Mouse (Mus musculus): ENCODE data around the gene 4930486L24Rik. TPM values are rescaled to one million over a fixed set of nuclear protein-coding genes. Genes with fewer than 3 reads are reported as not detected.

Gene 4930486L24Rik
- total and polyA plus RNA-seq, 3 experiments, result not detected

GRCm38 (mm10) chr13:60819469-60819868, 44.8 kb downstream of the 4930486L24Rik start:
- Histone ChIP-seq H3K27me3 (ENCODE audit: insufficient read depth, low read length) (no peaks in the 10 kb centered on the region), H3K9me3 (replicated peaks) (peaks cover 19% of the 10 kb centered on the region), H3K36me3 (replicated peaks) (no peaks in the 10 kb centered on the region), H3K4me3 (ENCODE audit: low read depth, low read length) (no peak overlapping the region), H3K4me1 (ENCODE audit: insufficient read depth, low read depth, low read length) (no peaks in the 10 kb centered on the region)
- no peak for ATAC-seq (ENCODE audit: extremely low read depth, insufficient number of reproducible peaks, low FRiP score, poor library complexity, severe bottlenecking)
- DNase-seq (ENCODE audit: low spot score), result no peak
- TF ChIP-seq TAL1 (conservative IDR thresholded peaks at IDR 0.05; ENCODE audit: low read depth, low read length) (no peak), GATA1 (IDR thresholded peaks at IDR 0.05; ENCODE audit: borderline replicate concordance, low read length) (no peak), POLR2AphosphoS5 (IDR thresholded peaks at IDR 0.05; ENCODE audit: insufficient replicate concordance, low read depth, low read length) (no peak), CTCF (IDR thresholded peaks at IDR 0.05; ENCODE audit: low read depth, low read length) (no peak), GATA2 (IDR thresholded peaks at IDR 0.05; ENCODE audit: borderline replicate concordance, low read depth, low read length) (no peak)

GRCm38 (mm10) chr13:60813722-60814121, 50.6 kb downstream of the 4930486L24Rik start:
- H3K4me3 ChIP-seq (ENCODE audit: low read depth, low read length), result no peak overlapping the region
- no peak for ATAC-seq (ENCODE audit: extremely low read depth, insufficient number of reproducible peaks, low FRiP score, poor library complexity, severe bottlenecking)
- no peaks in the 10 kb centered on the region for H3K36me3 ChIP-seq (replicated peaks)
- H3K4me1 ChIP-seq (ENCODE audit: insufficient read depth, low read depth, low read length), result no peaks in the 10 kb centered on the region
- DNase-seq (ENCODE audit: low spot score), result no peak
- TF ChIP-seq GATA2 (IDR thresholded peaks at IDR 0.05; ENCODE audit: borderline replicate concordance, low read depth, low read length), result no peak
- TF ChIP-seq CTCF (IDR thresholded peaks at IDR 0.05; ENCODE audit: low read depth, low read length), result no peak
- TF ChIP-seq GATA1 (IDR thresholded peaks at IDR 0.05; ENCODE audit: borderline replicate concordance, low read length), result no peak
- no peak for TF ChIP-seq TAL1 (conservative IDR thresholded peaks at IDR 0.05; ENCODE audit: low read depth, low read length)
- no peak for TF ChIP-seq POLR2AphosphoS5 (IDR thresholded peaks at IDR 0.05; ENCODE audit: insufficient replicate concordance, low read depth, low read length)
- no peaks in the 10 kb centered on the region for H3K27me3 ChIP-seq (ENCODE audit: insufficient read depth, low read length)
- H3K9me3 ChIP-seq (replicated peaks), result peaks cover 21% of the 10 kb centered on the region

- TF ChIP-seq POLR2AphosphoS5 (IDR thresholded peaks at IDR 0.05; ENCODE audit: insufficient replicate concordance, low read depth, low read length) (no peak), GATA2 (IDR thresholded peaks at IDR 0.05; ENCODE audit: borderline replicate concordance, low read depth, low read length) (no peak), GATA1 (IDR thresholded peaks at IDR 0.05; ENCODE audit: borderline replicate concordance, low read length) (no peak), CTCF (IDR thresholded peaks at IDR 0.05; ENCODE audit: low read depth, low read length) (no peak), TAL1 (conservative IDR thresholded peaks at IDR 0.05; ENCODE audit: low read depth, low read length) (no peak)
- Histone ChIP-seq H3K36me3 (replicated peaks) (no peaks in the 10 kb centered on the region), H3K9me3 (replicated peaks) (peaks cover 21% of the 10 kb centered on the region), H3K4me3 (ENCODE audit: low read depth, low read length) (no peak overlapping the region), H3K4me1 (ENCODE audit: insufficient read depth, low read depth, low read length) (no peaks in the 10 kb centered on the region), H3K27me3 (ENCODE audit: insufficient read depth, low read length) (no peaks in the 10 kb centered on the region)
- DNase-seq (ENCODE audit: low spot score) (no peak), ATAC-seq (ENCODE audit: extremely low read depth, insufficient number of reproducible peaks, low FRiP score, poor library complexity, severe bottlenecking) (no peak)
Observed at GRCm38 (mm10) chr13:60812768-60813167, 51.5 kb downstream of the 4930486L24Rik start.

- Histone ChIP-seq H3K9me3 (replicated peaks) (peaks cover 23% of the 10 kb centered on the region), H3K4me3 (ENCODE audit: low read depth, low read length) (no peak overlapping the region), H3K27me3 (ENCODE audit: insufficient read depth, low read length) (no peaks in the 10 kb centered on the region), H3K4me1 (ENCODE audit: insufficient read depth, low read depth, low read length) (no peaks in the 10 kb centered on the region), H3K36me3 (replicated peaks) (no peaks in the 10 kb centered on the region)
- ATAC-seq (ENCODE audit: extremely low read depth, insufficient number of reproducible peaks, low FRiP score, poor library complexity, severe bottlenecking) (no peak), DNase-seq (ENCODE audit: low spot score) (no peak)
- TF ChIP-seq GATA2 (IDR thresholded peaks at IDR 0.05; ENCODE audit: borderline replicate concordance, low read depth, low read length) (no peak), GATA1 (IDR thresholded peaks at IDR 0.05; ENCODE audit: borderline replicate concordance, low read length) (no peak), TAL1 (conservative IDR thresholded peaks at IDR 0.05; ENCODE audit: low read depth, low read length) (no peak), POLR2AphosphoS5 (IDR thresholded peaks at IDR 0.05; ENCODE audit: insufficient replicate concordance, low read depth, low read length) (no peak), CTCF (IDR thresholded peaks at IDR 0.05; ENCODE audit: low read depth, low read length) (no peak)
Observed at GRCm38 (mm10) chr13:60809690-60810089, 54.6 kb downstream of the 4930486L24Rik start.

GRCm38 (mm10) chr13:60802749-60803148, 61.5 kb downstream of the 4930486L24Rik start, which contains the start of gene Ctsll3:
Ctsll3 (minus strand) TSS chr13:60802849.
- Histone ChIP-seq H3K27me3 (ENCODE audit: insufficient read depth, low read length) (no peaks in the 10 kb centered on the region), H3K36me3 (replicated peaks) (no peaks in the 10 kb centered on the region), H3K9me3 (replicated peaks) (peaks cover 50% of the 10 kb centered on the region), H3K4me3 (ENCODE audit: low read depth, low read length) (no peak within 1 kb of the TSS), H3K4me1 (ENCODE audit: insufficient read depth, low read depth, low read length) (no peaks in the 10 kb centered on the region)
- TF ChIP-seq GATA2 (IDR thresholded peaks at IDR 0.05; ENCODE audit: borderline replicate concordance, low read depth, low read length), result no peak
- no peak for TF ChIP-seq GATA1 (IDR thresholded peaks at IDR 0.05; ENCODE audit: borderline replicate concordance, low read length)
- no peak for TF ChIP-seq CTCF (IDR thresholded peaks at IDR 0.05; ENCODE audit: low read depth, low read length)
- no peak for TF ChIP-seq TAL1 (conservative IDR thresholded peaks at IDR 0.05; ENCODE audit: low read depth, low read length)
- no peak for TF ChIP-seq POLR2AphosphoS5 (IDR thresholded peaks at IDR 0.05; ENCODE audit: insufficient replicate concordance, low read depth, low read length)
- DNase-seq (ENCODE audit: low spot score) (no peak), ATAC-seq (ENCODE audit: extremely low read depth, insufficient number of reproducible peaks, low FRiP score, poor library complexity, severe bottlenecking) (no peak)

Other genes starting within 250 kb of the 4930486L24Rik start
- gene BC051665, start 78.1 kb downstream of the 4930486L24Rik start, total RNA-seq (2014; fragmentation: Nextera tagmentation), result not detected in 2 replicates
- gene BC051665, start 78.1 kb downstream of the 4930486L24Rik start, total RNA-seq (2017), result not detected in 2 replicates
- not detected in 2 replicates for gene BC051665, start 78.1 kb downstream of the 4930486L24Rik start, polyA plus RNA-seq (2012)
- not detected in 2 replicates for gene Ctsll3, start 61.6 kb downstream of the 4930486L24Rik start, total RNA-seq (2014; fragmentation: Nextera tagmentation)
- not detected in 2 replicates for gene Ctsll3, start 61.6 kb downstream of the 4930486L24Rik start, total RNA-seq (2017)
- not detected in 2 replicates for gene Ctsll3, start 61.6 kb downstream of the 4930486L24Rik start, polyA plus RNA-seq (2012)
- not detected in 2 replicates for gene Gm49392, start 32.4 kb upstream of the 4930486L24Rik start, total RNA-seq (2014; fragmentation: Nextera tagmentation)
- not detected in 2 replicates for gene Gm49392, start 32.4 kb upstream of the 4930486L24Rik start, total RNA-seq (2017)
- gene Gm49392, start 32.4 kb upstream of the 4930486L24Rik start, polyA plus RNA-seq (2012), result not detected in 2 replicates
- not detected in 2 replicates for gene Ctla2b, start 33.0 kb upstream of the 4930486L24Rik start, total RNA-seq (2014; fragmentation: Nextera tagmentation)
- gene Ctla2b, start 33.0 kb upstream of the 4930486L24Rik start, total RNA-seq (2017), result 0.22 and 0.29 TPM in 2 replicates
- gene Ctla2b, start 33.0 kb upstream of the 4930486L24Rik start, polyA plus RNA-seq (2012), result not detected in 2 replicates
- gene Tpbpb, start 40.4 kb upstream of the 4930486L24Rik start, total RNA-seq (2014; fragmentation: Nextera tagmentation), result not detected in 2 replicates
- gene Tpbpb, start 40.4 kb upstream of the 4930486L24Rik start, total RNA-seq (2017), result not detected in 2 replicates
- gene Tpbpb, start 40.4 kb upstream of the 4930486L24Rik start, polyA plus RNA-seq (2012), result not detected in 2 replicates
- not detected in 2 replicates for gene Gm49393, start 71.1 kb upstream of the 4930486L24Rik start, total RNA-seq (2014; fragmentation: Nextera tagmentation)
- not detected in 2 replicates for gene Gm49393, start 71.1 kb upstream of the 4930486L24Rik start, total RNA-seq (2017)
- gene Gm49393, start 71.1 kb upstream of the 4930486L24Rik start, polyA plus RNA-seq (2012), result not detected in 2 replicates
- not detected in 2 replicates for gene Gm49391, start 72.1 kb upstream of the 4930486L24Rik start, total RNA-seq (2014; fragmentation: Nextera tagmentation)
- gene Gm49391, start 72.1 kb upstream of the 4930486L24Rik start, total RNA-seq (2017), result not detected in 2 replicates
- gene Gm49391, start 72.1 kb upstream of the 4930486L24Rik start, polyA plus RNA-seq (2012), result not detected in 2 replicates
- gene Ctla2a, start 72.2 kb upstream of the 4930486L24Rik start, total RNA-seq (2014; fragmentation: Nextera tagmentation), result not detected in 2 replicates
- gene Ctla2a, start 72.2 kb upstream of the 4930486L24Rik start, total RNA-seq (2017), result 1.3 and 1.9 TPM in 2 replicates
- not detected in 2 replicates for gene Ctla2a, start 72.2 kb upstream of the 4930486L24Rik start, polyA plus RNA-seq (2012)
- gene Tpbpa, start 77.5 kb upstream of the 4930486L24Rik start, total RNA-seq (2014; fragmentation: Nextera tagmentation), result not detected in 2 replicates
- 0.33 TPM in 1 of 2 replicates, not detected in the other for gene Tpbpa, start 77.5 kb upstream of the 4930486L24Rik start, total RNA-seq (2017)
- gene Tpbpa, start 77.5 kb upstream of the 4930486L24Rik start, polyA plus RNA-seq (2012), result not detected in 2 replicates
- gene Ctsj, start 141.5 kb upstream of the 4930486L24Rik start, total RNA-seq (2014; fragmentation: Nextera tagmentation), result not detected in 2 replicates
- 0.12 TPM in 1 of 2 replicates, not detected in the other for gene Ctsj, start 141.5 kb upstream of the 4930486L24Rik start, total RNA-seq (2017)
- gene Ctsj, start 141.5 kb upstream of the 4930486L24Rik start, polyA plus RNA-seq (2012), result not detected in 2 replicates
- not detected in 2 replicates for gene Ctsq, start 176.2 kb upstream of the 4930486L24Rik start, total RNA-seq (2014; fragmentation: Nextera tagmentation)
- gene Ctsq, start 176.2 kb upstream of the 4930486L24Rik start, total RNA-seq (2017), result not detected in 2 replicates
- gene Ctsq, start 176.2 kb upstream of the 4930486L24Rik start, polyA plus RNA-seq (2012), result not detected in 2 replicates